Mouse (Mus musculus): Measurements from ENCODE around the gene Mkln1. TPM values are rescaled to one million over a fixed set of nuclear protein-coding genes. Genes with fewer than 3 reads are reported as not detected.

The Mkln1 gene
- polyA plus RNA-seq, 1 experiment from 2014 or later: 227 TPM

DNA sequence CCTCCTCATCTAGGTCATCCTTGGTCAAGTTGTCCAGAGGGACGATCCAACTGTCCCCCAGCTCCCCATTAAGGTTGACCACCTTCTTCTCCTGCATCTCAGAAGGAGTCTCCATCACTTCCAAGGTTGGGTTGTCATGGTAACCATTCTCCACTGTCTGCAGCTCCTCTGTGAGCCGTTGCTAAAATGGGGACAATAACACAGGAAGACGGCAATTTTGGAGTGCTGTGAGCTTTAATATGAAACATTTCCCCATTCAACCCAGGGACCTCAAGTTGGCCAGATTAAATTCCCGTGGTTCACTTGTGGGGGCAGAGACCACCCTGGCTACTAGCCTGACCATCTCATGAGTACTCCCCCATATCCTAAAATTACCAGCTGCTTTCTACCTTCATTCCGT lies 124.5 kb downstream of the Mkln1 start:
- Histone ChIP-seq H3K4me1 (replicated peaks; ENCODE audit: control insufficient read depth, insufficient read depth, low read length) (no peaks in the 10 kb centered on the region), H3K4me3 (ENCODE audit: low read depth, low read length) (no peak overlapping the region), H3K36me3 (ENCODE audit: control insufficient read depth, insufficient read depth, low read length) (no peaks in the 10 kb centered on the region), H3K4me2 (replicated peaks; ENCODE audit: low read depth, low read length) (no peak overlapping the region), H3K9ac (ENCODE audit: low read depth, low read length) (no peak overlapping the region), H3K27me3 (ENCODE audit: control insufficient read depth, insufficient read depth, low read length) (no peaks in the 10 kb centered on the region), H3K27ac (ENCODE audit: low read depth, low read length) (no peak overlapping the region), H3K9me3 (ENCODE audit: control insufficient read depth, low read length) (no peaks in the 10 kb centered on the region)
- 70% methylated on average over 5 of the region's 5 CpGs for WGBS
- ATAC-seq (ENCODE audit: low FRiP score) (no peak), DNase-seq (ENCODE audit: low spot score) (no peak)

DNA sequence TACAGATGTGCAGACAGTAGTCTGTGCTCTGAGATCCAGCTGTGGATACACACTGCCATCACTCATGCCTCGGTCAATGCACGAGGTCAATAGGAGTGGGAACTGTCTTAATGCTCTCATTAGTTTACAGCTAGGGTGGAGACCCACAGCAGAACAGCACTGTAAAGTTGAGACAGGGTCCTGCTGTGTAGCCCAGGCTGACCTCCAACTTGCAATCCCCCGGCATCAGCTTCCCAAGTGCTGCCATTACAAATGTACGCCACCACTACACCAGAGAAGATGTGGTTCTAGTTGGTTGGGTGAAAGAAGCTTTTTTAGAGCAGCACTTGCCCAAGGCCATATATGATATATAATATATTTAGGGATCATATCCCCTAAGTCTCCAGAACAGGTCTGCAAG lies 125.1 kb downstream of the Mkln1 start:
- Histone ChIP-seq H3K4me3 (ENCODE audit: low read depth, low read length) (no peak overlapping the region), H3K9me3 (ENCODE audit: control insufficient read depth, low read length) (no peaks in the 10 kb centered on the region), H3K27ac (ENCODE audit: low read depth, low read length) (no peak overlapping the region), H3K4me1 (replicated peaks; ENCODE audit: control insufficient read depth, insufficient read depth, low read length) (no peaks in the 10 kb centered on the region), H3K9ac (ENCODE audit: low read depth, low read length) (no peak overlapping the region), H3K36me3 (ENCODE audit: control insufficient read depth, insufficient read depth, low read length) (no peaks in the 10 kb centered on the region), H3K27me3 (ENCODE audit: control insufficient read depth, insufficient read depth, low read length) (no peaks in the 10 kb centered on the region), H3K4me2 (replicated peaks; ENCODE audit: low read depth, low read length) (no peak overlapping the region)
- no peak for ATAC-seq (ENCODE audit: low FRiP score)
- 93% methylated on average over 4 of the region's 4 CpGs for WGBS
- DNase-seq (ENCODE audit: low spot score): no peak

DNA sequence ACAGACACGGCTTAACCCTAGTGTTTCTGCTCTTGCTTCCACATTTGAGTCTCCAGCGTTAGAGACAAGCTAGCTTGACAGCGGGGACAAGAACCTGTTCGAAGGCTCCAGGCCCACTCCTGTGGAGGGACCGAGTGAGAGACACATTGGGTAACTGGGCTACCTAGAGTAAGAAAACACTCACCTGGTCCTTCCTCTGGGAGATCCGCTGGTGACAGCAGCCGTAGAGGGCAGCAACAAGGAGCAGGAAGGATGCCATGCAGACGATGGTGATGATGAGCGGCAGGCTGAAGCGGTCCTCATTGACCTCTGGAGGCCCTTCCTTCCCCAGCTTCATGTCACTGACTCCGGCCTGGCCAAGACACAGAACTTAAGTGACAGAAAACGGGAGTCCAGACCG lies 125.6 kb downstream of the Mkln1 start:
- WGBS: 93% methylated on average over 13 of the region's 13 CpGs
- Histone ChIP-seq H3K9ac (ENCODE audit: low read depth, low read length) (no peak overlapping the region), H3K27me3 (ENCODE audit: control insufficient read depth, insufficient read depth, low read length) (no peaks in the 10 kb centered on the region), H3K4me1 (replicated peaks; ENCODE audit: control insufficient read depth, insufficient read depth, low read length) (no peaks in the 10 kb centered on the region), H3K4me2 (replicated peaks; ENCODE audit: low read depth, low read length) (no peak overlapping the region), H3K27ac (ENCODE audit: low read depth, low read length) (no peak overlapping the region), H3K9me3 (ENCODE audit: control insufficient read depth, low read length) (no peaks in the 10 kb centered on the region), H3K4me3 (ENCODE audit: low read depth, low read length) (no peak overlapping the region), H3K36me3 (ENCODE audit: control insufficient read depth, insufficient read depth, low read length) (no peaks in the 10 kb centered on the region)
- no peak for DNase-seq (ENCODE audit: low spot score)
- ATAC-seq (ENCODE audit: low FRiP score): no peak

DNA sequence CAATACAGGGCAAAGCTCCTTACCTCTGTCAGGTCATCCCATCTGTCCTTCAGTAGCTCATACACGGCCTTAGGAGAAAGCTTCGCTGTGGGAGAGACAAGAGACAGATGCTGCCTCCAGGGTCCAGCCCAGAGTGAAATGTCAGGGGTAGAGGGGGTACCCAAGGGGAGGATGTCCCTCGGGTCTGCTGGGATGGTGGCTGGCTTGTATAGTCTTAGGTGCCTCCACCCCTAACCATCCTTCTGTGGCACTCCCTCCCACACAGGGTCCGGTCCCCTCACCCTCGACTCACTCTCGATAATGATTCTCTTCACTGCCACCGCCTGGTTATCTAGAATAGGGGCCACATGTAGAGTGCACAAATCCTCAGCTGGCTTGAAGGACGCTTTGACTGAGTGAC lies 126.1 kb downstream of the Mkln1 start:
- no peak overlapping the region for H3K4me3 ChIP-seq (ENCODE audit: low read depth, low read length)
- no peak for DNase-seq (ENCODE audit: low spot score)
- 91% methylated on average over 8 of the region's 8 CpGs for WGBS
- no peaks in the 10 kb centered on the region for H3K27me3 ChIP-seq (ENCODE audit: control insufficient read depth, insufficient read depth, low read length)
- no peak for ATAC-seq (ENCODE audit: low FRiP score)
- H3K9me3 ChIP-seq (ENCODE audit: control insufficient read depth, low read length): no peaks in the 10 kb centered on the region
- H3K27ac ChIP-seq (ENCODE audit: low read depth, low read length): no peak overlapping the region
- no peaks in the 10 kb centered on the region for H3K4me1 ChIP-seq (replicated peaks; ENCODE audit: control insufficient read depth, insufficient read depth, low read length)
- H3K9ac ChIP-seq (ENCODE audit: low read depth, low read length): no peak overlapping the region
- H3K4me2 ChIP-seq (replicated peaks; ENCODE audit: low read depth, low read length): no peak overlapping the region
- H3K36me3 ChIP-seq (ENCODE audit: control insufficient read depth, insufficient read depth, low read length): no peaks in the 10 kb centered on the region

DNA sequence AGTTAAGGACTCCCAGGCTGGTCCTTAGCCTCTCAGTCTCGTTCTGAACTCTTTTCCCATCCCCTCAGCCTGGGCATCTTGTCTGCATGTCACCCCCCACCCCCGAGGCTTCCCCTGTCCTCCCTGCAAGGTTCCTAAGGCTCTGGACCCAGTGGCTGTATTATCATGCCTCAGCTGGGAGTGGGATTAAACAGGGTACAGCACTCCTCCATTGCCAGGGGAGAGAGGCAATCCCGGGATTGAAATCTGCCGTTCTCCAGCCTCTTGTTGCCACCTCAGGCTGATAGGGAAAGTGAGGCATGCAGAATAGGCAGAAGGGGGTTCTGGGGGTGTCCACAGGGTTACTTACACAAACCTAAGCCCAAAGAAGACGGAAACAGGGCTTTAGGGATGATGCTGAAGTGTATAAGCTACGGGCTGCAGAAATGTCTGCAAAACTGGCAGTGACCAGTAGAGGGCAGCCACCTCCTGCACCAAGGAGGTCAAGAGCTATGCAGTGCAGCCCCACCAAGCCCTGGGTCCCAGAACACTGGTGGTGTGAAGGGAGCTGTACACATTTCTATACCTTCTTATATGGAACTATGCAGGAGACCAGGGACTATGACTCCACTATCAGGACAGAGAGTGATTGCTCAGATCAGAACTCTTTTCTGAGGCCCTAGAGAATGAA lies 126.8 kb downstream of the Mkln1 start:
- peak; percentile 86 for DNase-seq (ENCODE audit: low spot score)
- no peaks in the 10 kb centered on the region for H3K4me1 ChIP-seq (replicated peaks; ENCODE audit: control insufficient read depth, insufficient read depth, low read length)
- H3K4me2 ChIP-seq (replicated peaks; ENCODE audit: low read depth, low read length): no peak overlapping the region
- no peak overlapping the region for H3K4me3 ChIP-seq (ENCODE audit: low read depth, low read length)
- no peaks in the 10 kb centered on the region for H3K36me3 ChIP-seq (ENCODE audit: control insufficient read depth, insufficient read depth, low read length)
- H3K27me3 ChIP-seq (ENCODE audit: control insufficient read depth, insufficient read depth, low read length): no peaks in the 10 kb centered on the region
- no peak overlapping the region for H3K9ac ChIP-seq (ENCODE audit: low read depth, low read length)
- 67% methylated on average over 6 of the region's 6 CpGs for WGBS
- ATAC-seq (ENCODE audit: low FRiP score): peak; percentile 45; the same call in 1 of the 2 replicates
- no peak overlapping the region for H3K27ac ChIP-seq (ENCODE audit: low read depth, low read length)
- no peaks in the 10 kb centered on the region for H3K9me3 ChIP-seq (ENCODE audit: control insufficient read depth, low read length)

DNA sequence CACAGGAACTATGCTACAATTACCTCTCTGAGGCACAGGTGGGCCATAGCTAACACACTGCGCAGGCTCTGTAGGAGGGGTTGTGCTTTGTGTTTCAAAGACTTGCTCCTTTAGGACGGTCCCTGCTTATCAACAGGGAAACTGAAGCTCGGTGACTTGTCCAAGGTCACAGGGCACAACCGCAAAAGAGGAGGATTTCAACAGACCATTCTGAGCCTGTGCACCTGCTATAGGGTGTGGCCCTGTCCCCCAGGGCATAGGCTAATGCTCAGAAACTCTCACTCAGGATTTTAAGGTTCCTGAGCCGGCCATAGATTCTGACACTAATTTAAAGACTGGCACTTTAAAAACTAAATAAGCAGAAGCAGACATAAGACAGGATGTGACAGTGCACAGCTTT lies 128.4 kb downstream of the Mkln1 start:
- H3K4me1 ChIP-seq (replicated peaks; ENCODE audit: control insufficient read depth, insufficient read depth, low read length): no peaks in the 10 kb centered on the region
- H3K9ac ChIP-seq (ENCODE audit: low read depth, low read length): no peak overlapping the region
- ATAC-seq (ENCODE audit: low FRiP score) (no peak), DNase-seq (ENCODE audit: low spot score) (no peak)
- no peaks in the 10 kb centered on the region for H3K9me3 ChIP-seq (ENCODE audit: control insufficient read depth, low read length)
- no peak overlapping the region for H3K27ac ChIP-seq (ENCODE audit: low read depth, low read length)
- H3K27me3 ChIP-seq (ENCODE audit: control insufficient read depth, insufficient read depth, low read length): no peaks in the 10 kb centered on the region
- no peak overlapping the region for H3K4me2 ChIP-seq (replicated peaks; ENCODE audit: low read depth, low read length)
- no peak overlapping the region for H3K4me3 ChIP-seq (ENCODE audit: low read depth, low read length)
- 89% methylated on average over 5 of the region's 5 CpGs for WGBS
- H3K36me3 ChIP-seq (ENCODE audit: control insufficient read depth, insufficient read depth, low read length): no peaks in the 10 kb centered on the region

DNA sequence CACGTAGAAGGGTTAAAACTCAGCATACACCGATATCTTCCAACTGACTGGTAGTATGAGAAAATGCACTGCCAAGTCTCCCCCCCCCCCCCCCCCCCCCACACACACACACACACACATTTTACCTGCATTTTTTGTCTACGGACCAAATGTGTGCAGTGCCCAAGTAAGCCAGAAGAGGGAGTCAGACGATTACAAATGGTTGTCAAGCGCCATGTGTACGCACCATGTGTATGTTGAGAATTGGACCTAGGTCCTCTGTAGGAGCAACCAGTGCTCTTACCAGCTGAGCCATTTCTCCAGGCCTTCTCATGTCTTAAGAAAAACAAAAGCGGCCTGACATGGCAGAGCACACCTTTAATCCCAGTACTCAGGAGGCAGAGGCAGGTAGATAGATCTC lies 129.4 kb downstream of the Mkln1 start:
- no peaks in the 10 kb centered on the region for H3K36me3 ChIP-seq (ENCODE audit: control insufficient read depth, insufficient read depth, low read length)

DNA sequence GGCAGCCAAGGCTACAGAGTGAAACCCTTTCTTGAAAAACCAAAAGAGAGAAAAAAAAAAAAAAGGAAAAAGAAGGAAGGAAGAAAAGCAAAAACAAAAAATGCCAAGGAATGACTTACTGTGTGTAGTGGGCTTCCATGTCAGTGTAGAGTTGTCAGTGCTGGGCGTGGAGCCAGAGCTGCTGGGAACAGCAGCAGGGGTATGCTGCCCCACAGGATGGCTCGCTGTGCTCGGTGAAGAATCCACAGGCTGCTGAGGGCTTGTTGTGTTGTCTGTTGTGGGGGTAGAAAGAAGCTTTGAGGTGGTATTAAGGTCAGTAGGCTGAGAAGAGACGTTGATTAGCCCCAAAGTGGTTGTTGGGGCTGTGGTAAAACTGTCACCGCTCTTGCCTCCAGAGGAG lies 129.8 kb downstream of the Mkln1 start:
- Histone ChIP-seq H3K4me2 (replicated peaks; ENCODE audit: low read depth, low read length) (no peak overlapping the region), H3K27ac (ENCODE audit: low read depth, low read length) (no peak overlapping the region), H3K4me3 (ENCODE audit: low read depth, low read length) (no peak overlapping the region), H3K4me1 (replicated peaks; ENCODE audit: control insufficient read depth, insufficient read depth, low read length) (no peaks in the 10 kb centered on the region), H3K27me3 (ENCODE audit: control insufficient read depth, insufficient read depth, low read length) (no peaks in the 10 kb centered on the region), H3K9me3 (ENCODE audit: control insufficient read depth, low read length) (no peaks in the 10 kb centered on the region), H3K9ac (ENCODE audit: low read depth, low read length) (no peak overlapping the region), H3K36me3 (ENCODE audit: control insufficient read depth, insufficient read depth, low read length) (no peaks in the 10 kb centered on the region)
- 90% methylated on average over 5 of the region's 5 CpGs for WGBS
- ATAC-seq (ENCODE audit: low FRiP score) (no peak), DNase-seq (ENCODE audit: low spot score) (no peak)

More for the DNA sequence above, 129.4 kb downstream of the Mkln1 start:
- ATAC-seq (ENCODE audit: low FRiP score): no peak
- H3K4me1 ChIP-seq (replicated peaks; ENCODE audit: control insufficient read depth, insufficient read depth, low read length): no peaks in the 10 kb centered on the region
- no peaks in the 10 kb centered on the region for H3K27me3 ChIP-seq (ENCODE audit: control insufficient read depth, insufficient read depth, low read length)
- no peaks in the 10 kb centered on the region for H3K9me3 ChIP-seq (ENCODE audit: control insufficient read depth, low read length)
- H3K9ac ChIP-seq (ENCODE audit: low read depth, low read length): no peak overlapping the region
- no peak overlapping the region for H3K4me3 ChIP-seq (ENCODE audit: low read depth, low read length)
- WGBS: 77% methylated on average over 7 of the region's 7 CpGs
- H3K27ac ChIP-seq (ENCODE audit: low read depth, low read length): no peak overlapping the region
- H3K4me2 ChIP-seq (replicated peaks; ENCODE audit: low read depth, low read length): no peak overlapping the region
- DNase-seq (ENCODE audit: low spot score): peak; percentile 69

DNA sequence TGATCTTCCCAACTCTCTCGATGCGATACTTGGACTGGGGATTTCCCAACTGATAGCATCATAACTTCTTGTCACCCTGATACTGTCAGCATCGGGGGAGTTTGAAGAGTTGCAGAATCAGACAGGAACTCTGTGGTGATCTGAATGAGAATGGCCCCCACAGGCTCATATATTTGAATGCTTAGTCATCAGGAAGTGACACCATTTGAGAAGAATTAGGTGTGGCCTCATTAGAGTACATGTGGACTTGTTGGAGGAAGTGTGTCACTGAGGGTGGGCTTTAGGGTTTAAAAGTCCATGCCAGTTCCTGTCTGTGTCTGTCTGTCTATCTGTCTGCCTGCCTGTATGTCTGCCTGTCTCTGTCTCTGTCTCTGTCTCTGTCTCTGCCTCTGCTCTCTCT lies 133.3 kb downstream of the Mkln1 start:
- Histone ChIP-seq H3K36me3 (ENCODE audit: control insufficient read depth, insufficient read depth, low read length) (no peaks in the 10 kb centered on the region), H3K27me3 (ENCODE audit: control insufficient read depth, insufficient read depth, low read length) (no peaks in the 10 kb centered on the region), H3K9me3 (ENCODE audit: control insufficient read depth, low read length) (no peaks in the 10 kb centered on the region), H3K9ac (ENCODE audit: low read depth, low read length) (no peak overlapping the region), H3K4me3 (ENCODE audit: low read depth, low read length) (no peak overlapping the region), H3K4me2 (replicated peaks; ENCODE audit: low read depth, low read length) (no peak overlapping the region), H3K27ac (ENCODE audit: low read depth, low read length) (no peak overlapping the region), H3K4me1 (replicated peaks; ENCODE audit: control insufficient read depth, insufficient read depth, low read length) (no peaks in the 10 kb centered on the region)
- no peak for DNase-seq (ENCODE audit: low spot score)
- ATAC-seq (ENCODE audit: low FRiP score): no peak
- WGBS: 91% methylated on average over 3 of the region's 3 CpGs

All from hindbrain, embryonic 11.5 days (tissue).